Mouse (Mus musculus) MEL-GATA-1-ER (cell line): Measurements from ENCODE around the gene Minpp1.

Source experiments
- DNase-seq: peaks from one replicate; pipeline ENCODE4 v3.0.0-alpha.2; 2012; ENCODE audit warnings: low read depth; ENCODE audit errors: extremely low read depth

Gene Minpp1

DNA sequence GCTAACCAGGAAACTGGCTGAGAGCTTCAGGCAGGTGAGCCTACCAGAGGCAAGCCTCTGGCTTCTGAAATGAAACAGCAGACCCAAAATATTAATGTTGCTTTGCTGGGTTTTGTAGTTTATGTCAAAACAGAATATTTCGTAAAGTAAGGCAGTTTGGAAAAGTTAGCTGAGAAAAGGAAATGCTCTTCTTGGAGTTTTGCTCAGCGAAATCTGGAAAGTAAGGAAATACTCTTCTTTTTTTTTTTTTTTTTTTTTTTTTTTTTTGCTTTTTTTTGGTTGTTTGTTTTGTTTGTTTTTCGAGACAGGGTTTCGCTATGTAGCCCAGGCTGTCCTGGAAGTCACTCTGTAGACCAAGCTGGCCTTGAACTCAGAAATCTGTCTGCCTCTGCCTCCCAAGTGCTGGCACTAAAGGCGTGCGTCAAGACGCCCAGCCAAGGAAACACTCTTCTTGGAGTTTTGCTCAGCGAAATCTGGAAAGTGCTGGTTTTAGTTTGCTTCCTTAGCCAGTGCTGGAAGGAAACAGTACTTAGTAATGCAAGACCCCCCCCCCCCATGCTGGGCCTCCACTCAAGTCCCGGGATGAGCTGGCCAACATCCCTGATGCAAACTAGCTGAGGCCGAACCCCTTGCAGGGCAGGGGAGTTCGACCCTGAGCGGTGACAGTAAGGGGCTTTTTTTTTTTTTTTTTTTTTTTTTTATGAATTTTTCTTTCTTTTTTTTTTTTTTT, 3.8 kb downstream of the Minpp1 start:
- DNase-seq: no peak

DNA sequence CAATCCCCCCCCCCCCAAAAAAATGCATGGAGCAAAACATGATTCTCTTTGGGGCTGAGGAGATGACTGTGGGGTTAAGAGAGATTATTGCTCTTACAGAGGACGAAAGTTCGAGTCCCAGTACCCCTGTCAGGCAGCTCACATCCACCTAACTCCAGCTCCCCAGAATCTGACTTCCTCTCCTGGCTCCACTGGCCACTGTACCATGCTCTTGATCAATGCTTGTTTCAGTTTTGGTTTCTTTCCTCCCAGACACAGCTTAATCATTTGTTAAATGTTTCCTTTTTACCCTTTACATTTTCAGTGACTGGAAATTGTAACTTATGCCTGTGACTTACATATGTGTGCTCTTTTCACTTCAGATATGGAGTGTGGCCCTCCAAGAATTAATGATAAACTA, 5.4 kb downstream of the Minpp1 start:
- no peak for DNase-seq

DNA sequence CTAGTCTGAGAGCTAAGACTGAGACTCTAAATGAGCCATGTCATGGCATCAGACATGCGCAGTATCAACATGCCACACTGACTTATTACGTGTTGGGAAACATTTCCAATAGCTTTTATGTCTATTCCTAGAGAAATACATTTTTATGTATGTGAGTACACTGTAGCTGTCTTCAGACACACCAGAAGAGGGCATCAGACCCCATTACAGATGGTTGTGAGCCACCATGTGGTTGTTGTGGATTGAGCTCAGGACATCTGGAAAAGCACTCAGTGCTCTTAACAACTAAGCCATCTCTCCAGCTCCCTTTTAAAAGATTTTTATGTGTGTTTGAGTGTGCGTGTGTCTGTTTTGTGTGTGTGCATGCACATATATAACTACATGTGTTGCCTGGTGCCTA, 6.8 kb downstream of the Minpp1 start:
- DNase-seq: no peak

DNA sequence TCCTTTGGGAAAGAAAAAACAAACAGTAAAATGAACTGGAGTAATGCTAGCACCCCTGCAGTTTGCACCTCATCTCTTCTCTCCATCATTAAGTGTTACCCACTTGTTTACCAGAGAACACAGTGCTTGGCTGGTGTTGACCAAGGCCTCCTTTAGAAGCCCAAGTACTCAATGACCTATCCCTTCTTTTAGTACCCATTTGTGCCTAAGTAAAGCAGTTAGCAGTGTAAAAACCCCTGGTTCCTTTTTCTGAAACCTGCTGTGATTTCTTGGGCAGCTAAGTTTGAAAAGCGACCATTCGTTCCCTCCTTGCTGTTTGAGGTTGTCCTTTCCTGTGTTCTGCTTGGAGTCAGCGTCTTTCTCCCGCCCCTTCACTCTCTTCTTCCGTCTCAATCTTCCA, 7.4 kb downstream of the Minpp1 start:
- DNase-seq: no peak

DNA sequence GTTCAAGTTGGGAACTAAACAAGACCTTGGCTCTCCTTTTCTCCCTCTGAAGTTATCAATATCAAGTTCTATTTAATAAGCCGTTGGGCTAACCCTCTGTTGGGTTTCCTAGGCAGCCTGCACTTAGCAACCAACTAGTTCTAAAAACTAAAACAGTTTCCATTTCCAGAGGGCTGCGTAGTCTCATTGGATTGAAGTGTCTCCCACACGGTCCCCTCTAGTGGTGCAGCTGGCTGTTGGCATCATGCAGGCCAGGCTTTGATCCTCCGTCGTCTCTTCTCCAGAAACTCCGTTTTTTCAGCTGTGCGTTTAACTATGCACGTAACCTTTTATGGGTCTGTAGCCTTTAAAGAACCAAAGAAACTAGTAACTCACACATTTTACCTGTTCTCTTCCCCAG, 7.9 kb downstream of the Minpp1 start:
- DNase-seq: no peak

DNA sequence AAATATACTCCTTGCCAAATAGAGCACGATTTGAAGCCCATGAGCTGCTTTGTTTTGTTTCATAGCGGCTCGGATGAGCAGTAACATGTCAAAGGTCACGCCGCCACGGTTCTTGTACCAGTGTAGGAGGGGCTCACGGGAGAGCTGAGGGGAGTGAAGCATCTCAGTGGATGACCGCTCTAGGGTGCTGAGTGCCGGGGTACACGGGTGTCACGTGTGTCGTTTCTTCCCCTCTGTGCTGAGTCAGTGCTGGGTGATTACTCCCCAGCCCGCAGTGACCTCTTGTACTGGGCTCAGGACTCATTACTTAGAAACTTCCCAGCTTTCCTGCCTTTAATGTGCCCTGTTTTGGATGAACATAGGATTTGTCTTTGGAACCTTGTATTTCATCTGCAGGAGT, 9.0 kb downstream of the Minpp1 start:
- no peak for DNase-seq

DNA sequence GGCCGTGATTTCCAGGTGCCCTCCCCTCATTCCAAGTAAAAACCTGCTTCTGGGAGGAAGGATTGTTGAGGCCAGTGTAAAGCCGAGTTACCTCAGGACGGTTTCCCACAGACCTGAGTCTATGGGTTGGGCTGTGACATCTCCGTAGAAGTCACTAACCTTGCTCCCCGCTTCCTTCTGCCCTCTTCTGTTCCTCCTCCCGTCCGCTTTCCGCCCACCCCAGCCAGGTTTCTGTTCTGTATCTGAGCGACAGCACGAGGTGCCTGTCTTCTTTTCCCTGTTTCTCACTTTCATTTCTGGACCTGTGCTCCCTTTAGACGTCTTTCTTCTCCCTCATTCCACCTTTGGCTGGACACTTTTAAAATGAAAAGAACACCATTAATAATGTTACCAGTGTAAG, 9.5 kb downstream of the Minpp1 start:
- DNase-seq: no peak

DNA sequence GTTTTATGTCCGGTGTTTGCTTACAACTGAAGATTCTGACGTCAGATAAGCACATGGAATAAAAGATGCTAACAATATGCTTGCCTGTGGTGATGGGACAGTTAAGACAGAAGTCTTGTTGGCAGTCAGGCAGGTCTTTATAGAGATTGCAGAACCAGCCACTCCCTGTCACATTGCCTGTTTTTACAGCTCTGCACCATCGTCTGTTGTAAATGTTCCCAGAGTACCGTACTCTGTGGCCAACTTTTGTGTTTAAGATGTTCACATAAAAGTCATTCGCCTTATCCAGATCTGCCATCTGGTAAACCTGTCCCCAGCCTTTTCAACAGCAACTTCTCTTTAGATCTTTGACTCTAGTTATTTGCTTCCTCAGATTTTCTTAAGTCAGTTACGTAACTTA, 11.8 kb downstream of the Minpp1 start:
- no peak for DNase-seq

DNA sequence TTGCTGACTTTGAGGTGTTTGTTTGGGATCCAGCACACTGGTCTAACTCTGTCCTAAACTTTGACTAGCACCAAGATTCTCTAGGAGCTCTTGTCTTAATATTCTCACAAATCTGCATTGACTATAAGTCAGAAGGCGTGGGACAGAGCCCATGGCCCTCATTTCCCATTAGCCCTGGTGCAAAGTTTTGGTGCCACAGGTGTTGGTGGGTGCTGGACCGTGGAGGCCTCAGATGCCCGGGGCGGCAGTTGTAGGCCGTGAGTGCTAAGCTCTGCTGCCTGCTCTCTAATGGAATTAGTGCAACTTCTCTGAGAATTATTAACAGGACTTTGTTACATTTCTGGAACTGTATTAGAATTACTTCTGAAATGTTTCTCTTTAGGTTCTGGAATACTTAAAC, 12.4 kb downstream of the Minpp1 start:
- no peak for DNase-seq

DNA sequence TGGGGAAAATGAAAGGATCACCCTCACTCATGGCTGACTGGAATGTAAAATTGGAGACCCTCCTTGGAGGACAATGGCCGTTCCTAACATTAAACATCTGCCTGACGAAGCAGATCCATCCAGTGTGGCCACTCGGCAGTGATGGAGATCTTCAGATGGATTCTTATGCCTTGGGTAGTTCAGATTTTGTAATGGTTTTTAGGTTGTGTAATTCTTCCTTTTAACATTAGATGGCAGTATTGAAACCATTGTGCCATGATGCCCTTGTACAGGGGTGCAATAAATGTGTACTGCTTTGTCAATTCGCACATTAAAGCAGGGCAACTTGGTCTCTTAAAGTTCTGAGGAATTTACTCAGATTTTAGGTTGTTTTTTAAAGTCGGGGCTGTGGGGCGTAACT, 15.8 kb downstream of the Minpp1 start:
- no peak for DNase-seq

DNA sequence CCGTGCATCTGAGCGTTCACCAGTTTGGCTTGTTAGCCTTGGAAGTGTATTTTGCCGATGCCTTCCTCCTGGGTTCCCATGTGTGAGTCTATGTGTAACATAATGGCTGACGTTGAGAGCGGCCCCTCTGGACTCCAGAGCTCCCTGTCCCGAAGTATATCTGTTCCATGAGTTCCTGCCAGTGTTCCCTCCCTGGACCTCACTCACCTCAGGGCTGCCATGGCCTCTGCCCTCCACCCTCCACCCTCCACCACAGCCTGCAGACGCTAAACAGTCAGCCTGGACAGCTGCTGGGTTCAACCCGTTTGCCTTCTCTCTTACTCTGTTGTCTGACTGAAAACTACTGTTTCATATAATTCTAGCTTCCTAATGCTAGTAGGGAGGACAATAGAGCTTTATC, 20.5 kb downstream of the Minpp1 start:
- no peak for DNase-seq

DNA sequence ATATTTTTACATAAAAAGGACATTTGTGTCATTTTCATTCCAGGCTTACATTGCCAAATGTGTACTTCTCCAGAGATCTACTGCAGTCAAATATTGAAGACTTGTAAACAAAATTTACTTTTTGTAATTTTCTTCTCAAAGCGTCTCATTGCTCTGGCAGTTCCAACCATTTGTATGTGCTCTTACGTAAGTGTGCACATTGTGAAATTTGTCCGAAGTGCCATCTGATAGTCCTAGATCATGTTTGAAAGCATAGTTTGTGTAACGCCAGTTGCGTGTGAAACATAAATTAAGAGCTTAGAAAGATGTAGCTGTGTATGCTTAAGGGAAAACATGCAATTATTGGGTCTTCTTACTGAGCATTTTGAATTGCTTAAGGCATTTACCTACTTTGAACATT, 20.9 kb downstream of the Minpp1 start:
- no peak for DNase-seq

DNA sequence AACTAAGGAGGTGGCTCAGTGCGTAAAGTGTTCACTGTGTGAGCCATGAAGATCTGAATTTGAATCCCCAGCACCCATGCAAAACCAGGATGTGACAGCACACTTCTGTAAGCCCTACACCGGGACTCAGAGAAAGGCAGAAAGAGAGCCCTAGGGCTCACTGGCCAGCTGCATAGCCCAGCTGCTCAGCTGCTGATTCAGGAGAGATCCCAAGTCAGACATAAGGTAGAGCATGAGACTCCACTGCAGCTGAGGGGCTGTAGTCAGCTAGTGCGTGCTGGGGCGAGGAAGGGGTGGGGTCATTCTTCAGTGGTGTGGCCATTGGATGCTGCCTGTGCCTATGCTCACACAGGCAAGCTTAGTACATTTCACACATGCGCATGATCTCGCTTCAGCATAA, 21.5 kb downstream of the Minpp1 start:
- no peak for DNase-seq

DNA sequence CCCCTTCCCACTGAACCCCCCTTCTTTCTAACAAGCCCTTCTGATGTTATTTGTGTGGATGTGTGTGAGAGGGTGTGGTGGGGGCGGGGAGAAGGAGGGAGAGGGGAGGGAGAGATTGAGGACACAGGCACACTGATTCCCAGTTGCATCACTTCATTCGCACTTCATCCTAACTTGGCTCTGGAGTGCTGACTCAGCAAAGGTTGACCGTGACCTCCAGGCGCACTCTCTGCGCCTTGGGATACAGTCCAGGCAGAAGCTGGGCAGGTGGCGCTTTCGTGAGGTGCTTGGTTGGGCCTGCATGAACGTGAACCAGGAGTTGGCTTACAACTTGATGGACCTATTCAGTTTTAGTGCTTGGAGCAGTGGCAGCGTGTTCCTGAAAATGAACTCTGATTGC, 22.0 kb downstream of the Minpp1 start:
- DNase-seq: no peak

DNA sequence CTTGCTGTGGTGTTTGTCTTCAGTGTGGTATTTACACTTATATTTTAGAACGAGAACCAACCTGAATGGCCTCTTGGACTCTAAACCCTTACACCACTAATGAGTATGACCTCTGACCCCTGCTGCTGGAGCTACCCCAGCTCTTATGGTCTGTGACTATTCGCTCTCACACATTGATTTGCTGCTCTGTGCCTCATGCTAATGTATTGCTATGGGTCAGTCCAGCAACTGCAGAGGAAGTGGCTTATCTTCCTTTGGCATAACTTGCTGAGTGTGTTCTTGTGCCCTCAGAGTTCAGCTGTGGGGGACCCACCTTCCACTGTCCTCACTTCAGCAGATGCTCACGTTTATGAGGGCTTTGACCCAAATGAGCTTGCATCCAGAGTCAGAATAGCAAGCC, 24.7 kb downstream of the Minpp1 start:
- DNase-seq: no peak

DNA sequence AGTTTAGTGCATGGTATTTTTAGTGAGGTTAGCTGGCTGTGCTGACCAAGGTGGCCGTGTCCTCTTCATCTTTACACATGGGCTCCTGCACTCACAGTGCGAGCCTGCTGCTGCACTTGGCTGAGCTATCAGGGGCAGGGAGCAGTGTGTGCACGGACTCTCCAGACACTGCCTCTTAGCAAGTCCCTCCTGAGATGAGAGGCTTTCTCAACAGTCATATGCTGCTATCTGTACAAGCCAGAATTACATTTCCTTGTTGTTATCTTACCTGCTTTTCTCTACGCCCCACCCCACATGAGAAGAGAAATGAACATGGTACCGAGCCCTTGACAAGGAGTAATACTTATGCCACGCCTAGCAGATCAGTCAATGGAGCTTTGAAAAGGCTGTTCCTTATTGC, 25.4 kb downstream of the Minpp1 start:
- DNase-seq: peak; percentile 78

DNA sequence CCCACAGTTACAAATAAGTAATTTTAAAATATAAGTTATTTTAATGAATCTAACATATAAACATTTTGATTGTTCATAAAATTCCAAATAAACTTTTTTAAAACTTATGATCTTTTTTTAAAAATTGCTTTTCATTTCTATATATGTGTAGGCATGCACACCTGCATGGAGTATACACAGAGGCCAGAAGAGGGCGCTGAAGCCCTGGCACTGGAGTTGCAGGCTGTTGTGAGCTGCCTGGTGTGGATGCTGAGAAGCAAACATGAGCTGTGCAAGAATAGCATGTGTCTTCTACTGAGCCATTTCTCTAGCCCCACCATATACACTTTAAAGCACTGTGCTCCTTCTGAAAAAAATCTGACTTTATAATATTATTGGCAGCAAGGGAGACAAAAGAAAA, 26.9 kb downstream of the Minpp1 start:
- DNase-seq: no peak

DNA sequence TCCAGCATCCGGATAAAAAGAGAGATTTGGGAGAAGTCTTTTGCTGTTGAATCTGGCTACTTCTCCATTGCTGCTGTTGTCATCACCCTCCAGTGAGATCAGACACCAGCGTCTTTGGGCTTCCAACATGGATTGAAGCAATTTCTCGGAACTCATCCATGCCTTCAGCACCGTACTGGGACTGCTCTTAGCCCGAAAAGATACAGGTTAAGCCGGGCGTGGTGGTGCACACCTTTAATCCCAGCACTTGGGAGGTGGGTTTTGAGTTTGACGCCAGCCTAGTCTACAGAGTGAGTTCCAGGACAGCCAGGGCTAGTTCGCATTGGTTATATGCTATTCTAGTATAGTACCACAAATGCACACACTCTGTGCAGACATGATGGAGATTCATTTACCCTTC, 31.0 kb downstream of the Minpp1 start:
- DNase-seq: no peak

DNA sequence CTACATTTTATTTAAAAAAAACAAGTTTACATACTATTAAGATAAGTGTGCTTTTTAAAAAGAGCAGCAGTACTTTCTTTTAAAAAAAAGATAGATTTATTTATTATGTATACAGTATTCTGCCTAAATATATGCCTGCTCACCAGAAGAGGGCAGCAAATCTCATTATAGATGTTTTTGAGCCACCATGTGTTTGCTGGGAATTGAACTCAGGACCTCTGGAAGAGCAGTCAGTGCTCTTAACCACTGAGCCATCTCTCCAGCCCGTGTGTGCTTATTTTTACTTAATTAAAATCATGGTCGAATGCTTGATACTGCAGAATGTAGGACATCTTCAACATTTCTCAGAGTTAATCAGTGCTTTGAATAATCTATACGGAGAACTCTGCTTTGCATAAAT, 35.9 kb downstream of the Minpp1 start:
- no peak for DNase-seq

DNA sequence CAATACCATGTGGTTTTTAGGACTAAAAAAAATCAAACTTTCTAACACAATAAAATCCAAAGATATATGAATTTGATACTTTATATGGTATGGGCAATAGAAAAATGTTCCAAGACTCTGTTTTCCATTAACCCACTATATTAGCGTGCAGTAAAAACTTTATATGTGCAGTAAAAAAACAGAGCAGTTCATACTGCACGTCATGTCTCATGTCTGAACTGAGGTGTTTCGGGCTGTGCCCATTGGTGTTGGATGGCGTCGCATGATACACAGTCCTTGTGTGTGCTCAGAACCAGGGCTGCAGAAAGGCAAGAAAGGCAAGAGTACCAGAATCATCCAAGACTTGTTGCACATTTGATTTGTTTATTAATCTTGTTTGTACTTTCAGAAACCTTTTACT, 36.7 kb downstream of the Minpp1 start:
- DNase-seq: no peak

DNA sequence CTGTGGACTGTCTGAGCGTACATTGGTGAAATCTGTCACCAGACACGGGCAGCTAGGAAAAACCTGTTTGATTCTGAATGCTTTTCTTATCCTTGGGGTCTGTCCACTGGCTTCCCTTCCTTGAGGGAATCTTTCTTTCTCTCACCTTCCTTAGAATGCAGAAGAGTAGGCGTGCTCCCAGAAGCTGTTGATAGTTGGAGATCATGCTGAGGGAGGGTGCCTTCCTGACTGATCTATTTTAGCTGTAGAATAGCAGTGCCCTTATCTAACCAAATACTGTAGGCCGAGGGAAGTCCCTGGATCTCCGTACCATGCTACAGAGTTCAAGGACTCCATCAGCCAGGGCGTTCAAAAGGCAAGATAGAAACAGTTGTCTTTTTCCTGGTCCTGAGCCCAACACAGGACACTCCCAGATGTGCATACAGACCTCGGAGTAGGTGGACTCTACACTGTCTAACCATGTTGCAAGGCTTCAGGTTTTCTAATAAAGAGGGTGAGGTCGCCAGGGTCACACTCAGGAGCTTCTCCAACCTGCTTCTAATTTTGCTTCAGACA, 37.3 kb downstream of the Minpp1 start:
- no peak for DNase-seq

DNA sequence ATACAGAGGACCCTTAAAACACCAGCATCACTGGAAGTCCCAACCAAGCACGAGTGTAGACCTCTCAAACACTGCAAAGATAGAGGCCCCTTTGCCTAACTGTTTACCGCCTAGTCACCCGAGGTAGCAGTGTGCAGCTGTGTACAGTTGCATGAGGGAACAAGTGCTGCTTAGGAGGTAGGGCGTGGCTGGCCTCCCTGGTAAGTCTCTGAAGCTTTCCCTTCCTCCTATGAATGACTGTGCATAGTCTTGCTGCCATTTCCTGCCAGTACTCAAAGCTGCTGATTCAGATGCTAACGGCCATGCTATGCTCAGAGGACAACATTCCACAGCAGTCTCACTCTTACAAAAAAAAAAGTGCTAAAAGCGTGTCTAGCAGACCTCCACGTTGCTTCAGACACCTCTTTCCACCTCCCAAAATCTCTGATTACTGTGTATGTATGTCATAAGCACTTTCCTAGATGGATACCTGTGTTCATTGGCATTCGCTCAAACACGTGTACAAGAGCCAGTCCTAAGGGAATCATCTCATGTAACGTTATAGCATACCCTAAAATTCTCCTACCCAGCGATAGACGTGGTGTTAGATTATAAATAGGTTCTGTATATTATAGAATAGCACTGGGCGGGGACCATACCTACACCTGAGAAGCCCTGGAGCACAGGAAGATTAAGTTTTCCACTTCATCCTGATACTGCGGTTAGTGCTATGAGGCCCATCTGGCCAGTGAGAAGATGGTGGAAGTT, 38.4 kb downstream of the Minpp1 start:
- DNase-seq: peak; percentile 81

DNA sequence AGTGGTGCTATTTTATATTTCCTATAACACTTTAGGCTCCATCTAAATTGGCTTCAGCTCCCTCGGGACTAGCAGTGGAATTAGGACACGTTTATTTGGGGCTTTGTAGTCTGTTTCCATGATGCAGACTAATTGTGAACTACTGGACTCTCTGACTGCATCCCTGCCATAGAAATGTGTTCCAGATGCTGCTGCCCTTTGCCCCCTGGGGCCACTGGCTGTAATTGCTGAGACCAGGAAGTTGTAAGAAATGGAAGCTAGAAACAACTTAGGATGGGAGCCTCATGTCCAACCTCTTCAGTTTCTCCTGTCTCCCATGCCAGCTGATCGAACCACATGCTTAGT, 38.9 kb downstream of the Minpp1 start:
- DNase-seq: no peak
